Mouse (Mus musculus) limb, embryonic 12.5 days (tissue): ENCODE measurements at regions not wholly inside any gene's neighbourhood (a gene's known extent, or its start where the extent isn't known, plus 50 kb on each side); places are given as distances from the start of the nearest gene placed in this dataset.

Experiments used
- ATAC-seq: fragments of 200-750 bp; cut with Nextera tagmentation; 2 replicates; pipeline ENCODE4 v1.8.0; 2017; ENCODE audit warnings: low read depth, moderate TSS enrichment; ENCODE audit not compliant: insufficient number of reproducible peaks, insufficient read depth, low FRiP score, low TSS enrichment
- H3K27ac ChIP-seq: fragments of 300-500 bp; sonication (generic); 2 replicates; pipeline ENCODE4 v1.5.1; 2016; ENCODE audit warnings: mild to moderate bottlenecking, moderate library complexity
- H3K27me3 ChIP-seq: fragments of 300-500 bp; sonication (generic); 2 replicates; pipeline ENCODE4 v1.6.1; 2016; ENCODE audit warnings: mild to moderate bottlenecking, moderate library complexity
- H3K36me3 ChIP-seq: fragments of 300-500 bp; sonication (generic); 2 replicates; pipeline ENCODE4 v1.6.1; 2016; ENCODE audit warnings: mild to moderate bottlenecking, moderate library complexity
- H3K4me1 ChIP-seq: fragments of 300-500 bp; sonication (generic); replicated peaks from 2 replicates; pipeline ENCODE4 v1.6.1; 2016
- H3K4me2 ChIP-seq: fragments of 300-500 bp; sonication (generic); 2 replicates; pipeline ENCODE4 v1.6.1; 2016; ENCODE audit warnings: mild to moderate bottlenecking, moderate library complexity
- H3K4me3 ChIP-seq: fragments of 300-500 bp; sonication (generic); replicated peaks from 2 replicates; pipeline ENCODE4 v1.5.1; 2016; ENCODE audit warnings: mild to moderate bottlenecking
- H3K9ac ChIP-seq: fragments of 300-500 bp; sonication (generic); replicated peaks from 2 replicates; pipeline ENCODE4 v1.6.1; 2016; ENCODE audit warnings: mild to moderate bottlenecking, moderate library complexity
- H3K9me3 ChIP-seq: fragments of 300-500 bp; sonication (generic); 2 replicates; pipeline ENCODE4 v1.6.1; 2016; ENCODE audit warnings: mild to moderate bottlenecking, moderate library complexity
- WGBS: fragments of 180-500 bp; shearing (Covaris S2); methylation state at CpG from one replicate; pipeline ENCODE4 v1.1.7; 2016; 5-methylcytosine and 5-hydroxymethylcytosine counted together

DNA sequence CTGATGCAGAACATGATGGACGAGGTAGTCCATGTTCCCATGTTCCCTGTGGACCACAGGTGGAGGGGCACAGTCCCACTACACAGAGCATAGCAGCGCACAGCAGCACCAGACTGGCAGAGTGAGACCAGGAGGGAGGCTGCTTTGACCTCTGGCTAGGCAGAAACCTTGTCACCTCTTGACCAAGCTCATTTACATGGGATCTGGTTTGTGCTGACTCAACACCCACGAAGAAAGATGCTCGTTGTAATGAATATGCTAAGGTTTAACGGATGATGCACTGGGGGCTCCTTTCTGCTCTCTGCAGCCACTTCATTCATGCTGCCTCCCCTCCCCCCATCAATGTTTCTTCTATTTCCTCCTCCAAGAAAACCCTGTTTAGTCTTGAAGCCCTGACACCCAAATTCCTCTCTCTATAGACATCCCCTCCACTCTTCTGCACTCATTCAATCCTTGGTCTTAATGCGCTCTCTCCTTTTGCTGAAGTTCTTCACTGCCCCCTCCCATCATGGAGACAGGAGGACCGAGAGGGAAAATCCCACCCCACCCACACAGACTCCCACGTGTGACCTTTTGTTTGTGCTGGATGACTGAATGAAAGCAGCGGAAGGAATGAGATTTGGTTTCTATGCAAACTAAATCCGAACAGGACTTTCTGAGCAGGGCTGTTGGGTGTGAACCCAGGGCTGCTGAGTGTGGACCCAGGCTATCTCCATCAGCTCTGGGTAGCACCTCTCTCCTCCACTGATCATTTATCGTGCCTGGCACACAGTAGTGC, 156.6 kb upstream of the Spdye4c start:
- Histone ChIP-seq H3K36me3 (no peaks in the 10 kb centered on the region), H3K27ac (no peak overlapping the region), H3K4me3 (no peak overlapping the region), H3K4me1 (peaks cover 10% of the 10 kb centered on the region), H3K27me3 (no peaks in the 10 kb centered on the region), H3K9me3 (no peaks in the 10 kb centered on the region), H3K9ac (no peak overlapping the region), H3K4me2 (no peak overlapping the region)
- WGBS = 74% methylated on average over 11 of the region's 11 CpGs
- ATAC-seq = no peak

GRCm38 (mm10) chr2:128436378-128436777, 154.6 kb upstream of the Spdye4c start:
- no peak overlapping the region for H3K4me2 ChIP-seq
- H3K27me3 ChIP-seq = no peaks in the 10 kb centered on the region
- WGBS = 93% methylated on average over 3 of the region's 3 CpGs
- no peaks in the 10 kb centered on the region for H3K9me3 ChIP-seq
- H3K9ac ChIP-seq = no peak overlapping the region
- H3K27ac ChIP-seq = no peak overlapping the region
- ATAC-seq = no peak
- H3K36me3 ChIP-seq = no peaks in the 10 kb centered on the region
- H3K4me1 ChIP-seq = peaks cover 4% of the 10 kb centered on the region; the same call in 1 of the 2 replicates
- no peak overlapping the region for H3K4me3 ChIP-seq

DNA sequence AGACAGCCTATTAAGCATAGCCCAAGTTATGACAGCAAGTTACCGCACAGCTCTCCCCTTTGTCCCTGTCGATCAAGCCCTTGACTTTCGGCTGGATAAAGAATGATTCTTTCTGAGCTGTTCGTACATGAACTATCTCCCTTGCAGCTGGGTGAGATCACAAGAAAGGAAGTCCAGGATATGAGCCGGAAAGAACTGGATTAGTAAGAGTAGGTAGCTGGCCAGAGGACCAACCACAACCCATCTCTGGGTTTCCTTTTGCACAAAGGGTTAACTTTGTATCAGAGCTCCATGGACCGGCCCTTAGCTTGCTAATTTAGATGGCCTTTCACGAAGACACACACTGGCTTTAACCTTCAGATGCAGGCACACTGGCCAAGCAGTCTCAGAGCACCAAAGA, 153.3 kb upstream of the Spdye4c start:
- Histone ChIP-seq H3K9me3 (no peaks in the 10 kb centered on the region), H3K27me3 (no peaks in the 10 kb centered on the region), H3K36me3 (no peaks in the 10 kb centered on the region), H3K27ac (no peak overlapping the region), H3K4me2 (no peak overlapping the region), H3K9ac (no peak overlapping the region), H3K4me1 (peaks cover 4% of the 10 kb centered on the region; the same call in 1 of the 2 replicates), H3K4me3 (no peak overlapping the region)
- no peak for ATAC-seq
- WGBS = 63% methylated on average over 7 of the region's 7 CpGs

DNA sequence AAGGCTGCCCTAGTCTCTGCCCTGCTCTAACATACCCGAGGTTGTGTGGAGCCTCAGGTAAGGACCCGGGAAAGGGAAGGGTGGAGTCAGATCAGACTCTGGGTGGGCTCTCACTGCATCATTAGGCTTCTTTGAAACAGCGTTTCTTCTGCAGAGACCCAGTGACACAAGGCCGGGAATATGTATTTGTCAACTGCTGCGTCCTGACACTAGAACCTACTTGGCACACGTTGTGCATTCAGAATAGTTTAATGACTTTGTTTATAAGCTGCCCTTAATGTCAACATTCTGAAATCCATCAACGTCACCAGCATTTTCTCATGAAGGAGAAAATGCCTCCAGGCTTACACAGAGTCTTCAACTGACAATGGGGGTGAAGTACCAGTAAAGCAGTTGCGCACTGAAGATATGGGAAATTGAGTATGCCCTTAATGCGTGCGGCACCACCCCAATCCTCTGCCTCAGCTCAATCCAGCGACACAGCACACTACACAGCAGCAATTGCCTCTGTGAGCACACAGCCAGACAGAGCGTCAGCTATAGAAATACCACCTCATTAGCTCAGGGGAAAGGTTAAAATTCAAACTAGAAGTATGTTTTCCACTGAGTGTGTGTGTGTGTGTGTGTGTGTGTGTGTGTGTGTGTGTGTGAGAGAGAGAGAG, 152.7 kb upstream of the Spdye4c start:
- Histone ChIP-seq H3K9me3 (no peaks in the 10 kb centered on the region), H3K4me3 (no peak overlapping the region), H3K4me2 (no peak overlapping the region), H3K27ac (no peak overlapping the region), H3K27me3 (no peaks in the 10 kb centered on the region), H3K9ac (no peak overlapping the region), H3K36me3 (no peaks in the 10 kb centered on the region), H3K4me1 (peaks cover 4% of the 10 kb centered on the region; the same call in 1 of the 2 replicates)
- 65% methylated on average over 12 of the region's 12 CpGs for WGBS
- no peak for ATAC-seq

DNA sequence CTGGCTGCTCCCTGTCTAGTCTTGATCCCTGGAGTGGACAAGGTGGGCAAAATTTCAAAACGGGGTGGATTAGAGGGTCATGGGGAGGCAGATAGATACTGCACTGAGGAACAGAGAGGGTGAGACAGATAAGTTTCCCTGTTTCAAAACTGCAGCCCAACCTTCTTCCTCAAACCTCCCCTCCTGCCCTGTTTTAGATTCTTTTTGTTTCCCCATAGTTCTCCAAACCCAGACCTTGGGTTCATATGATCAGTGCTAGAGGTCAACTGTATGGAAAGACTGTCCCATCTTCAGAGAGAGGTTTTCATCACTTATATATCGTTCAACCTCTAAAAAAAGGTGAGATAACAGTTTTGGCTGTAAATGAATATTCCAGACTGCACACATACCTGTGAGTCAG, 152.1 kb upstream of the Spdye4c start:
- H3K9ac ChIP-seq = no peak overlapping the region
- H3K4me2 ChIP-seq = no peak overlapping the region
- H3K27me3 ChIP-seq = no peaks in the 10 kb centered on the region
- no peak overlapping the region for H3K27ac ChIP-seq
- H3K9me3 ChIP-seq = no peaks in the 10 kb centered on the region
- H3K36me3 ChIP-seq = no peaks in the 10 kb centered on the region
- no peak overlapping the region for H3K4me3 ChIP-seq
- no peak for ATAC-seq
- peaks cover 4% of the 10 kb centered on the region; the same call in 1 of the 2 replicates for H3K4me1 ChIP-seq
- WGBS = 88% methylated on average over 2 of the region's 2 CpGs

GRCm38 (mm10) chr2:128444599-128445011, 146.4 kb upstream of the Spdye4c start:
- Histone ChIP-seq H3K4me2 (no peak overlapping the region), H3K27ac (no peak overlapping the region), H3K9me3 (no peaks in the 10 kb centered on the region), H3K4me3 (no peak overlapping the region), H3K9ac (no peak overlapping the region), H3K36me3 (no peaks in the 10 kb centered on the region), H3K27me3 (no peaks in the 10 kb centered on the region), H3K4me1 (0 out of 2 replicates have a peak, but pooled peaks cover 4% of the 10 kb centered on the region)
- WGBS = 84% methylated on average over 7 of the region's 7 CpGs
- no peak for ATAC-seq

GRCm38 (mm10) chr2:128445443-128445842, 145.6 kb upstream of the Spdye4c start:
- H3K27me3 ChIP-seq = no peaks in the 10 kb centered on the region
- H3K4me3 ChIP-seq = no peak overlapping the region
- ATAC-seq = no peak
- no peak overlapping the region for H3K4me2 ChIP-seq
- H3K27ac ChIP-seq = no peak overlapping the region
- WGBS = 90% methylated on average over 5 of the region's 5 CpGs
- no peaks in the 10 kb centered on the region for H3K36me3 ChIP-seq
- H3K9me3 ChIP-seq = no peaks in the 10 kb centered on the region
- no peak overlapping the region for H3K9ac ChIP-seq
- 0 out of 2 replicates have a peak, but pooled peaks cover 4% of the 10 kb centered on the region for H3K4me1 ChIP-seq

DNA sequence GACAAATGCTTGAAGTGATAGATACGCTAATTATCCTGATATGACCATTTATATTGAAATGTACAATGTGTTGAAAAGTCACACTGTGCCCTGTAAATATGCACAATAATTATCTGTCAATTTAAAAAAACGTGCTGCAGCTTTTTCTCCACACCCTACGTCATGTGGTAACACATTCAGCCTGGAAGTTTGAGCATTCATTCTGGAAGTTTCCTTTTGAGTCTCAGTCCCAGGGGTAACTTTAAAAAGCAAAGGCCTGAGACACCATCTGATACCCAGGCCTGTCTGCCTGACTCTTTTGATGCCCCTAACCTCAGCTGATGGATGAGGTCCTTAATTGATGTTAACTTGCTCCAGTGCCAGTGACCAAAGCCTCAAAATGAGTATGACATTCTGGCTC, 141.7 kb upstream of the Spdye4c start:
- no peak overlapping the region for H3K9ac ChIP-seq
- no peak overlapping the region for H3K27ac ChIP-seq
- WGBS = 69% methylated on average over 3 of the region's 3 CpGs
- no peaks in the 10 kb centered on the region for H3K9me3 ChIP-seq
- no peak overlapping the region for H3K4me3 ChIP-seq
- no peak for ATAC-seq
- no peak overlapping the region for H3K4me2 ChIP-seq
- H3K36me3 ChIP-seq = no peaks in the 10 kb centered on the region
- H3K4me1 ChIP-seq = no peaks in the 10 kb centered on the region
- H3K27me3 ChIP-seq = no peaks in the 10 kb centered on the region

GRCm38 (mm10) chr2:128450045-128450444, 141.0 kb upstream of the Spdye4c start:
- no peaks in the 10 kb centered on the region for H3K27me3 ChIP-seq
- H3K4me1 ChIP-seq = no peaks in the 10 kb centered on the region
- no peak overlapping the region for H3K27ac ChIP-seq
- no peak overlapping the region for H3K4me2 ChIP-seq
- no peak overlapping the region for H3K9ac ChIP-seq
- no peak for ATAC-seq
- WGBS = 92% methylated on average over 4 of the region's 4 CpGs
- H3K4me3 ChIP-seq = no peak overlapping the region
- no peaks in the 10 kb centered on the region for H3K36me3 ChIP-seq
- H3K9me3 ChIP-seq = no peaks in the 10 kb centered on the region

DNA sequence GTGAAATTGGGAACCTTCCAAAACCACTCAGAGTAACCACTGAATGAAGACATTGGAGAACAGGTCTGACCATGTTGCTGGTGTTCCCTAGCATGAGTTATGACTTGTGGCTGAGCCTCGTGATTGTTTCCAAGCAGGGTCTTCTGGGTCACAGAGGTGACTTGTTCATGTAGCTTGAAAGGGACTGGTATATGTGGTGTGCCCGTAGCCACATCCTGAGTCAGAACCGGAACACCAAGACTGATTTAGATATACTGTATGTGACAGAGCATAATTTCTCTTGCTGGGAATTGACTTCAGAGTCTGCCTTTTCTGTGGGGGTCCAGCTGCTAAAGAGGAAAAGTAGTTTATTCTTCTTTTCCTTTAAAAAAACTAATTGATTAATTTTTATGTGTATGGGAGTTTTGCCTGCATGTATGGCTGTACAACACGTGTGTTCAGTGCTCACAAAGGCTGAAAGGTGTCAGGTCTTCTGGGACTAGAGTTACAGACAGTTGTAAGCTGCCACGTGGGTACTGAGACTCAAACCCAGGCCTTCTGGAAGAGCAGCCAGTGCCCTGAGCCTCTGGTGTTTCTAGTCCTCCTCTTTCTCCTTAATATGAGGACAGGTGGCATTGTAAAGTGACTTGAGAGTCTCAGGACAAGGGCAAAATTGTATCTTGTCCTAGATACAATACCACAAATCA, 139.3 kb upstream of the Spdye4c start:
- Histone ChIP-seq H3K36me3 (no peaks in the 10 kb centered on the region), H3K27me3 (no peaks in the 10 kb centered on the region), H3K4me1 (no peaks in the 10 kb centered on the region), H3K27ac (no peak overlapping the region), H3K4me2 (no peak overlapping the region), H3K9ac (no peak overlapping the region), H3K9me3 (no peaks in the 10 kb centered on the region), H3K4me3 (no peak overlapping the region)
- 69% methylated on average over 5 of the region's 5 CpGs for WGBS
- no peak for ATAC-seq

DNA sequence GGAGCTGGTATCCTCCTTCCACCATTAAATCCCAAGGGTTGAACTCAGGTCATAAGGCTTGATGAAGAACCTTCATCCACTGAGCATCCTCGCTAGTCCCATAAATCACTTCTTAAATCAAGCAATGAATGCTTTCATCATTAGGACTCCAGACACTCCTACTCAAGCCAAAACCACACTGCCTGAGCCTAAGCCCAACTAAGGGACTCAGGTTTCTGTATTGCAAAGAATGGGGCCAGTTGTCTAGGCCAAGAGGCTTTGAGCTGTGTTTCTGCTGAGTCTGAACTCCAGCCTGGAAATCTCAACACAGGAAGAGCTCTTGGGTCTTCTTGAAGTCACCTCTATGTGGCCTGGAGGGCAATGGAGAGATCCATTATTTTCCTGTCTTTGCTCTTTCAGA, 138.4 kb upstream of the Spdye4c start:
- Histone ChIP-seq H3K4me3 (no peak overlapping the region), H3K27me3 (no peaks in the 10 kb centered on the region), H3K9ac (no peak overlapping the region), H3K4me1 (no peaks in the 10 kb centered on the region), H3K27ac (no peak overlapping the region), H3K36me3 (no peaks in the 10 kb centered on the region), H3K4me2 (no peak overlapping the region), H3K9me3 (no peaks in the 10 kb centered on the region)
- ATAC-seq = no peak
- WGBS = 77% methylated on average over 1 of the region's 1 CpGs
